Mouse (Mus musculus) lung, postnatal 0 days (tissue): ENCODE data around the gene March5. TPM values are rescaled to one million over a fixed set of nuclear protein-coding genes. Genes with fewer than 3 reads are reported as not detected.

ENCODE experiments used
- ATAC-seq: fragments of 200-750 bp; cut with Nextera tagmentation; 2 replicates; pipeline ENCODE4 v1.8.0; 2017; ENCODE audit warnings: moderate library complexity
- DNase-seq: peaks from one replicate; pipeline ENCODE4 v3.0.0-alpha.2; 2016; ENCODE audit warnings: low spot score
- H3K27ac ChIP-seq: fragments of 300-500 bp; sonication (generic); 2 replicates; pipeline ENCODE4 v1.5.1; 2014; ENCODE audit warnings: antibody characterized with exemption, mild to moderate bottlenecking, low read length, mixed read lengths
- H3K27me3 ChIP-seq: fragments of 300-500 bp; sonication (generic); replicated peaks from 2 replicates; pipeline ENCODE4 v1.6.1; 2014; ENCODE audit warnings: low read length, mixed read lengths; ENCODE audit not compliant: insufficient read depth
- H3K36me3 ChIP-seq: fragments of 300-500 bp; sonication (generic); 2 replicates; pipeline ENCODE4 v1.6.1; 2014; ENCODE audit warnings: low read length, mixed read lengths; ENCODE audit not compliant: insufficient read depth
- H3K4me1 ChIP-seq: fragments of 300-500 bp; sonication (generic); 2 replicates; pipeline ENCODE4 v1.6.1; 2014; ENCODE audit warnings: antibody characterized with exemption, low read depth, low read length, mixed read lengths; ENCODE audit not compliant: insufficient read depth
- H3K4me2 ChIP-seq: fragments of 300-500 bp; sonication (generic); replicated peaks from 2 replicates; pipeline ENCODE4 v1.6.1; 2014; ENCODE audit warnings: low read depth, mild to moderate bottlenecking, low read length, moderate library complexity, mixed read lengths
- H3K4me3 ChIP-seq: fragments of 300-500 bp; sonication (generic); 2 replicates; pipeline ENCODE4 v1.5.1; 2014; ENCODE audit warnings: low read depth, low read length
- H3K9ac ChIP-seq: fragments of 300-500 bp; sonication (generic); replicated peaks from 2 replicates; pipeline ENCODE4 v1.6.1; 2014; ENCODE audit warnings: low read depth, mild to moderate bottlenecking
- H3K9me3 ChIP-seq: fragments of 300-500 bp; sonication (generic); 2 replicates; pipeline ENCODE4 v1.6.1; 2016; ENCODE audit warnings: low read length, mixed read lengths
- CTCF ChIP-seq: IDR thresholded peaks from 2 replicates; pipeline ENCODE4 v1.5.1; 2016; ENCODE audit warnings: antibody characterized with exemption, mild to moderate bottlenecking
- EP300 ChIP-seq: IDR thresholded peaks from 2 replicates; pipeline ENCODE4 v1.6.1; 2016; ENCODE audit warnings: antibody characterized with exemption, mild to moderate bottlenecking, control low read depth
- WGBS: fragments of 180-500 bp; shearing (Covaris S2); extraction: QIAGEN DNeasy Blood & Tissue Kit; methylation state at CpG from one replicate; pipeline ENCODE4 v1.1.7; 2014; 5-methylcytosine and 5-hydroxymethylcytosine counted together
- polyA plus RNA-seq: library from polyadenylated mRNA; unstranded; fragments of >200 nt; fragmentation: Nextera tagmentation; extraction: Ambion mirVana; gene quantifications from 2 replicates; pipeline ENCODE4 v1.2.1, GENCODE M21; 2015

The March5 gene
- polyA plus RNA-seq, result 83.1 and 97.6 TPM in 2 replicates

DNA sequence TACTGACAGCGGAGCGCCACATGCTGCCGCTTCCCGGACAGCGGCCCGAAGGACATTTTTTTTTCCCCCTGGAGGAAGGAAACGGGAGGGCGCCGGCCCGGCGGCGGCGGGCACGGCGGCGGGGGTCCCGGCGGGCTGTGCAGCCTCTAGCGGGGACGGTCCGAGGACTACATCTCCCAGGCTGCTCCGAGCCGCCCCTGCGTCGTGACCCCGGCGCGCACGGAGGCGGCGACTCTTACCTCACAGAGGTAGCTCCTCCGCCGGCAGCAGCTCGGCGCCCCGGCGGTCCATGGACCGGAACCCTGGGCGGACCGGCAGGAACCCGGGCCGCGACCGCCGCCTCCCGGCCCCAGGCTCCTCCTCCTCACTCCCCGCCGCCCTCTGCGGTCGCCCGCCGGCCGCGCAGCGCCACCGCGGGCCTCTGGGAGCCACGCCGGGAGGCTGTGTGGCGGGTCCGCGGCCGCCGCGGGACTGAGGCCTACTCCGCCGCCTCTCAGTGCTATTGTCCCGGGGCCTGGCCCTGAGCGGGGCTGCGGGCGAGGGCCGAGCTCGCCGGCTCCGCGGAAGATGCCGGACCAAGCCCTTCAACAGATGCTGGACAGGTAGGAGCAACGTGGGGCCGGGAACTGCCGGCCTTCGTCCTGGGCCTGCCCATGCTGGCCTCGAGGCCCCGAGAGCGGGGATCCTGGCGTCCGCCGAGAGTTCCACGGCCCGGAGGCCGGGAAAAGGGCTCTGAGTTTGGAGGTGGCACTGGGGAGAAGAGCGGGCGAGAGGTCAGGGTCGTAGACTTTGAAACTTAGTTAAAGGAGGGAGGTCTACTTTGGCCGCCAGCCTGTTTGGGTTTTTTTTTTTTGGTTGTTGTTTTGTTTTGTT, at the start of gene March5:
Gene March5 (plus strand): TSS at position 241 of the 873 bp plus-strand sequence.
- peak; percentile 94 for DNase-seq
- Histone ChIP-seq H3K4me1 (peaks cover 10% of the 10 kb centered on the region; the same call in 1 of the 2 replicates), H3K4me3 (peak within 1 kb of the TSS; percentile 96), H3K9ac (peak within 1 kb of the TSS; percentile 85), H3K9me3 (no peaks in the 10 kb centered on the region), H3K4me2 (peak within 1 kb of the TSS; percentile 89), H3K36me3 (no peaks in the 10 kb centered on the region), H3K27me3 (no peaks in the 10 kb centered on the region), H3K27ac (peak within 1 kb of the TSS; percentile 92)
- ATAC-seq, result peak; percentile 98
- WGBS, result under 1% methylated on average over 68 of the region's 94 CpGs
- TF ChIP-seq EP300 (no peak), CTCF (peak; percentile 10)

DNA sequence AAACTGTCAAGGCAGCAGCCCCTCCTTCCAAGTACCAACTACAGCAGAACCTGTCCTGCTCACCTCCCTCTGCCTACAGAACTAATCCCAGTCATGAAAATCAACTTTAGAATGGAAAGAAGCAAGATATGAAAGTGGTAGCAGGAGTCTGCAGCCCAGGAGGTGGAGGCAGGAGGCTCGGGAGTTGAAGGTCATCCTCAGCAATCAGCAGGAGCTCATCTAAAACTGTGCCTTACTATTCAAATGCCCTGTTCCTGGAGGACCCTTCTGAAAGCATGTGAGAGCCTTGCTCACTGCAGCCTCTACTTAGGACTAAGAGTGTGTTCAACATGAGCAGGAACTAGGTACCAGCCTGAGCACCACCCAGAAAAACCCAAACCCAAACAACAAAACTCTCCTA, 35.2 kb upstream of the March5 start:
- no peak for ATAC-seq
- 56% methylated on average over 1 of the region's 1 CpGs for WGBS
- no peak overlapping the region for H3K9ac ChIP-seq
- peaks cover 2% of the 10 kb centered on the region for H3K27me3 ChIP-seq
- no peak overlapping the region for H3K4me2 ChIP-seq
- no peaks in the 10 kb centered on the region for H3K4me1 ChIP-seq
- no peak overlapping the region for H3K4me3 ChIP-seq
- no peak overlapping the region for H3K27ac ChIP-seq
- no peak for DNase-seq
- no peaks in the 10 kb centered on the region for H3K9me3 ChIP-seq
- TF ChIP-seq CTCF, result no peak
- TF ChIP-seq EP300, result no peak
- no peaks in the 10 kb centered on the region for H3K36me3 ChIP-seq

DNA sequence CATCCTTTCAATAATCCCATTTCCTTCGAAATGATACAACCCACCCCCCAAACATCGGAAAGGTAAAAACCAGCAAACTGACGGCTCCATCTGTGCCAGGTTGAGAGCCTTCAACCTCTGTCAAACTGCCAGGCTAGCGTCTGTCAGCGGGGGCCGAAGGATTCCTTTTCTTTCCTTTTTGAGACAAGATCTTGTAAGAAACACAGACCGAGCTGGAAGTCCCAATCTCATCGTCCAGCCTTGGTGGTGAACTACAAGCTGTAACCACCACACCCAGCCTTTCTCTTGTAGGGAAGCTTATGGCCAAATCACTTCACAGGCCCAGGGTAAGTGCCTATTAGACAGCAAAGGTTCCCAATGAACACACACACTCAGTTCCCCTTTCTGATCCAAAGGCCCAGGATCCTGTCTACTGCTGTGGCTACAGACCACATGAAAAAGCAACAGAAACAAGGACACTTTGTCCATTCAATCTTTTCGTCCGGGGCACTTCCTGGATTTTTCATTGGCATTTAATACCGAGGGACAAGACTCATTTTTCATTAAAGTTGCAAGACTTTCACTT, 34.7 kb upstream of the March5 start:
- no peak for ATAC-seq
- H3K9ac ChIP-seq, result no peak overlapping the region
- H3K4me2 ChIP-seq, result no peak overlapping the region

DNA sequence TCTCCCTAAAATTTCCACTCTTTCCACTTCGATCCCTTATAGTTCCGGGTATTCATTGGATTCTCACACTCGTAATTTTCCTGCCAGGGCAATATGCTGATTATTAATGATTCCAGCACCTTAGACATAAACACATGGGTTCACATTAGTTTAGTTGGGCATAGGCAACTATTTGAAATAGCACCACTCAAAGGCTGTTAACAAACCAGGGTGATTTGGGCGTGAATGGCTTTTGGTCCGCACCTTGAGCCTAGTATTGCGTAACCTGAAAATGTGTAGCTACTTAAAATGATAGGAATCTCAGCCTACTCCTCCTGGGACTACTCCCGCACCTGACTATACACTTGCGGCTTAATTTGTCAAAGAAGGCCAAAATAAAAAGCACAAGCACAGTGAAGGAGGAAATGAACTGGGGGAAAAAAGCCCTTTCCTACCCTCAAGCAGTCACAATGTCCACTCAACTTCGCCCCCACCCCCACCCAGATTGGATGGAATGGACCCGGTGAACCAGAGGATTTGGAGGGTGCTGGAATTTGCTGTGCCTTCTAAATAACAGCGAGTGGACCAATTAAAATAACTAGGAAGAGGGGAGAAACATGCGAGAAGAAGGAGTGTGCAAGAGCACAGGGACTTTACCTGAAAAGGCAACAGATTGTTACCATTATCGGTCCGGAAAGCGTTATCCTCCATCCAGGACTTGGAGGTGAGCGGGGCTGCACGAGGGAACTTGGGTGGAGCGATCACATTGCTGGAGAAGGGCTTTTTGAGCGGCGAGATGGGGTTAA, 33.8 kb upstream of the March5 start:
- Histone ChIP-seq H3K4me3 (peak overlapping the region; percentile 59), H3K27me3 (peaks cover 3% of the 10 kb centered on the region), H3K4me2 (peak overlapping the region; percentile 100), H3K9me3 (no peaks in the 10 kb centered on the region), H3K36me3 (no peaks in the 10 kb centered on the region), H3K9ac (peak overlapping the region; percentile 29; the same call in 1 of the 2 replicates), H3K27ac (no peak overlapping the region), H3K4me1 (no peaks in the 10 kb centered on the region)
- WGBS, result 33% methylated on average over 20 of the region's 20 CpGs
- TF ChIP-seq EP300 (no peak), CTCF (no peak)
- DNase-seq (no peak), ATAC-seq (no peak)

More for the DNA sequence above, 34.7 kb upstream of the March5 start:
- no peak overlapping the region for H3K4me3 ChIP-seq
- no peak overlapping the region for H3K27ac ChIP-seq
- peaks cover 3% of the 10 kb centered on the region for H3K27me3 ChIP-seq
- peak; percentile 31 for DNase-seq
- WGBS, result 80% methylated on average over 11 of the region's 11 CpGs
- no peaks in the 10 kb centered on the region for H3K36me3 ChIP-seq
- no peaks in the 10 kb centered on the region for H3K9me3 ChIP-seq
- no peaks in the 10 kb centered on the region for H3K4me1 ChIP-seq
- TF ChIP-seq EP300 (no peak), CTCF (no peak)

DNA sequence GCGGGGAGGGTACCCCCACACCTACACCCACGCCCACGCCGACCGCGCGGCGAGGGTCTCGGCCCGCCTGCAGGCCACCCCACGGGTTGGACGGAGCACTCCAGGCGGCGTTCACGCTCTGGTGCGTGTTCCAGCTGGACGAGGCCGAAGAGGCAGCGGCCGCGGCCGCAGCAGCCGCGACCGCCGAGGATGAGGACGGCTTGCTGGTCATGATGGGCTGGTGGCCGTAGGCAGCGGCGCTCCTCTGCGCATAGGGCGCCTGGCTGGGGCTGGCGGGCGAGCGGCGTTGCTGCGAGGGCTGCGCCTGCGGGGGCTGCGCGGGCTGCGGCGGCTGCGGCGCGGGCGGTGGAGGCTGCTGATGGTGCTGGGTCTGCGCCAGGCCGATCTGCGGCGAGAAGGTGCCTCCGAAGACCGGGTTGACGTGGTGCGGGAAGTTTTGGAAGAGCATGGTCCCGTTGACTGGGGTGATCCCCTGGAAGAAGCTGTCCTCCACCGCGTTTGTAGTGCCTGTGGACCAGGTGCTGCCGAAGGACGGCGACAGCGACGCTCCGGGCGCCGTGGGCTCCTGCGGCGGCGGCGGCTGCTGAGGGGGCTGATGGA, 33.1 kb upstream of the March5 start:
- H3K9ac ChIP-seq, result peak overlapping the region; percentile 29; the same call in 1 of the 2 replicates
- H3K27me3 ChIP-seq, result peaks cover 3% of the 10 kb centered on the region
- no peaks in the 10 kb centered on the region for H3K36me3 ChIP-seq
- peak; percentile 21 for DNase-seq
- WGBS, result under 1% methylated on average over 64 of the region's 70 CpGs
- H3K27ac ChIP-seq, result no peak overlapping the region
- H3K4me3 ChIP-seq, result peak overlapping the region; percentile 59
- H3K4me1 ChIP-seq, result no peaks in the 10 kb centered on the region
- no peak for TF ChIP-seq EP300
- no peak for TF ChIP-seq CTCF
- peak; percentile 42 for ATAC-seq
- H3K9me3 ChIP-seq, result no peaks in the 10 kb centered on the region
- peak overlapping the region; percentile 100 for H3K4me2 ChIP-seq
